Mouse (Mus musculus) small intestine, adult 2 months (tissue): Measurements from ENCODE around the gene Tmem50a.

Experiments
- CTCF ChIP-seq: fragments of 200-500 bp; IDR thresholded peaks from 2 replicates; pipeline ENCODE4 v1.5.1; 2012; ENCODE audit warnings: low read depth, mild to moderate bottlenecking, control low read depth, inconsistent platforms, low read length, moderate library complexity, mixed read lengths; ENCODE audit not compliant: insufficient replicate concordance, insufficient read length; ENCODE audit errors: extremely low read depth
- POLR2A ChIP-seq: fragments of 200-500 bp; IDR thresholded peaks from 2 replicates; pipeline ENCODE4 v1.6.1; 2012; ENCODE audit warnings: low read depth, mild to moderate bottlenecking, control low read depth, inconsistent platforms, low read length, moderate library complexity

GRCm38 (mm10) chr4:134930684-134931481 is 16.1 kb upstream of the Tmem50a start, which contains the start of gene Syf2:
- TF ChIP-seq CTCF (no peak), POLR2A (peak; percentile 81)
